Mouse (Mus musculus): Measurements from ENCODE around the gene Galns.

- no peak for TF ChIP-seq REST (IDR thresholded peaks at IDR 0.05; ENCODE audit: insufficient read depth, insufficient read length)
- TF ChIP-seq MAX (IDR thresholded peaks at IDR 0.05; ENCODE audit: low read depth), result no peak
- TF ChIP-seq POLR2A (IDR thresholded peaks at IDR 0.05; ENCODE audit: insufficient read length, low read depth), result no peak
- no peak for TF ChIP-seq TCF3 (IDR thresholded peaks at IDR 0.05; ENCODE audit: insufficient read length, low read depth)
- no peak for TF ChIP-seq CEBPB (IDR thresholded peaks at IDR 0.05; ENCODE audit: insufficient read depth, poor library complexity, severe bottlenecking)
- TF ChIP-seq SRF (IDR thresholded peaks at IDR 0.05; ENCODE audit: control insufficient read depth, insufficient read length, low read depth), result no peak
Measured at GRCm38 (mm10) chr8:122610209-122610608, 1.1 kb downstream of the Galns start.

Data from myocyte (in vitro differentiated cells).